Mouse (Mus musculus) liver, postnatal 0 days (tissue): ENCODE measurements around the gene Hprt. TPM values are rescaled to one million over a fixed set of nuclear protein-coding genes. Genes with fewer than 3 reads are reported as not detected.

ENCODE experiments used
- ATAC-seq: fragments of 200-750 bp; cut with Nextera tagmentation; 2 replicates; pipeline ENCODE4 v1.8.0; 2017; ENCODE audit warnings: mild to moderate bottlenecking, moderate library complexity
- DNase-seq: peaks from one replicate; pipeline ENCODE4 v3.0.0-alpha.2; 2016
- H3K27ac ChIP-seq: fragments of 300-500 bp; sonication (generic); 2 replicates; pipeline ENCODE4 v1.5.1; 2014; ENCODE audit warnings: antibody characterized with exemption, moderate library complexity, mild to moderate bottlenecking, low read depth
- H3K27me3 ChIP-seq: fragments of 300-500 bp; sonication (generic); 2 replicates; pipeline ENCODE4 v1.6.1; 2014; ENCODE audit warnings: low read length, control low read depth, mixed read lengths; ENCODE audit not compliant: insufficient read depth
- H3K36me3 ChIP-seq: fragments of 300-500 bp; sonication (generic); replicated peaks from 2 replicates; pipeline ENCODE4 v1.6.1; 2014; ENCODE audit warnings: mild to moderate bottlenecking, control low read depth, low read length, moderate library complexity, mixed read lengths; ENCODE audit not compliant: insufficient read depth
- H3K4me1 ChIP-seq: fragments of 300-500 bp; sonication (generic); 2 replicates; pipeline ENCODE4 v1.6.1; 2014; ENCODE audit warnings: antibody characterized with exemption, mild to moderate bottlenecking, control low read depth; ENCODE audit not compliant: insufficient read depth
- H3K4me2 ChIP-seq: fragments of 300-500 bp; sonication (generic); 2 replicates; pipeline ENCODE4 v1.6.1; 2014; ENCODE audit warnings: low read depth, mild to moderate bottlenecking, low read length, moderate library complexity, mixed read lengths
- H3K4me3 ChIP-seq: fragments of 300-500 bp; sonication (generic); 2 replicates; pipeline ENCODE4 v1.5.1; 2014; ENCODE audit warnings: low read depth, low read length
- H3K9ac ChIP-seq: fragments of 300-500 bp; sonication (generic); replicated peaks from 2 replicates; pipeline ENCODE4 v1.6.1; 2014; ENCODE audit warnings: mild to moderate bottlenecking, moderate library complexity
- H3K9me3 ChIP-seq: fragments of 300-500 bp; sonication (generic); 2 replicates; pipeline ENCODE4 v1.6.1; 2016; ENCODE audit warnings: mild to moderate bottlenecking, control low read depth, low read length, mixed read lengths
- CTCF ChIP-seq: sonication (generic); IDR thresholded peaks from 2 replicates; pipeline ENCODE4 v1.5.1; 2016; ENCODE audit warnings: antibody characterized with exemption, low read depth
- EP300 ChIP-seq: IDR thresholded peaks from 2 replicates; pipeline ENCODE4 v1.6.1; 2016; ENCODE audit warnings: antibody characterized with exemption, low read depth, mild to moderate bottlenecking
- WGBS: fragments of 180-500 bp; shearing (Covaris S2); extraction: QIAGEN DNeasy Blood & Tissue Kit; methylation state at CpG from one replicate; pipeline ENCODE4 v1.1.7; 2014; ENCODE audit not compliant: insufficient replicate concordance; 5-methylcytosine and 5-hydroxymethylcytosine counted together
- microRNA counts: library from miRNA; unstranded; fragments of <30 nt; microRNA quantifications from one replicate; lab custom pipeline; 2015
- microRNA-seq: library from miRNA; unstranded; fragments of <30 nt; microRNA quantifications from one replicate; pipeline ENCODE4, GENCODE M21; 2016
- polyA plus RNA-seq: library from polyadenylated mRNA; unstranded; fragments of >200 nt; fragmentation: Nextera tagmentation; extraction: Ambion mirVana; gene quantifications from 2 replicates; pipeline ENCODE4 v1.2.1, GENCODE M21; 2015

The Hprt gene
- polyA plus RNA-seq, 1 experiment from 2014 or later, result 204 TPM

DNA sequence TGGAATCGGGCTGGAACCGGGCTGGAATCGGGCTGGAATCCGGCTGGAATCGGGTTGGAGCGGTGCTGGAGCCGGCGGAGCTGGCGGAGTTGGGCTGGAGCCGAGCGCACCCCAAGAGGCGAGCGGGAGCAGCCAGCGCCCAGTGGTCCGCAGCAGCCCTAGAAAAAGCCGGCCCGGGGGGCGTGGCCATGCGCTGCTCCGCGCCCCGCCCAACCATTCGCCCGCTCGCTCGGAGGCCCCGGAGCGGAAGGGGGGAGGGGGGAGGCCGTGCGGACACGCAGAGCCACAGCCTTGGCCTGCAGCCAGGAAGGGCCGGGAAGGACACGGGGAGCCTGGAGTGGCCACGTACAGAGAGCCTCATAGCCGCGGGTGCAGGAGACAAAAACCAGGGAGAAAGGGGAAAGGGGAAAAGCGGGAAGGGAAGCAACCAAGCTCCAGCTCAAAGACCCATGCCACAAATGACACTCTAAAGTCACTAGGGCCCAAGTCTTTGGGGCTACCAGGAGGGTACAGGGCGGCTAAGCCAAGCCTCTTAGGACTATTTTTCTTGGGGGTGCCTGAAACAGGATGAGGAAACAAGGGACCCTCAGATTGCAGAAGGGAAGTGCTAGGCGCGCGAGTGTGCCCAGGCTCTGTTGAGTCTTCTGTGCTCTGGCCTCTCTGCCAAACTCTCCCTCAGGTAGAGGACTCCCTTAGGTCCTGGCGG, 69.3 kb downstream of the Hprt start:
- Histone ChIP-seq H3K27me3 (peaks cover 19% of the 10 kb centered on the region), H3K4me1 (peaks cover 7% of the 10 kb centered on the region), H3K4me2 (peak overlapping the region; percentile 78), H3K9ac (peak overlapping the region; percentile 74), H3K36me3 (no peaks in the 10 kb centered on the region), H3K9me3 (no peaks in the 10 kb centered on the region), H3K4me3 (peak overlapping the region; percentile 68), H3K27ac (peak overlapping the region; percentile 81)
- peak; percentile 92 for ATAC-seq
- 14% methylated on average over 25 of the region's 42 CpGs for WGBS
- peak; percentile 88 for DNase-seq
- no peak for TF ChIP-seq CTCF
- TF ChIP-seq EP300, result no peak

DNA sequence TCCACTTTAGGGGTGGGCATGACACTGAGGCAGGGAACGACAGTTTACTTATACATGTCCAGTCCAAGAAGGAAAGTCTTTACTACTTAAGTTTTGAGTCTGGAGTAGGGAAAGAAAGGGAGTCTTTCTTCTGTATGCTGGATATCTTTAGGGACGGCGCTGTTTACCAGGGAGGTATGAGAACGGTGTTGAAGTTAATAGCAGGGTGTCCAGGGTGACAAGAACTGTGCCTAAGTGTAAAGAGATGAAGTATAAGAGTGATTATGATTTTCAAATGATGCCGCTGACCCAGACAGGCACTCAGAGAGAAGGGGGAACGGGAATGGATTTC, 69.8 kb downstream of the Hprt start:
- 32% methylated on average over 6 of the region's 6 CpGs for WGBS
- TF ChIP-seq EP300 (no peak), CTCF (no peak)
- H3K27me3 ChIP-seq, result peaks cover 19% of the 10 kb centered on the region
- H3K4me2 ChIP-seq, result peak overlapping the region; percentile 78
- DNase-seq (no peak), ATAC-seq (no peak)
- peaks cover 3% of the 10 kb centered on the region; the same call in 1 of the 2 replicates for H3K4me1 ChIP-seq
- peak overlapping the region; percentile 68; the same call in 1 of the 2 replicates for H3K4me3 ChIP-seq
- H3K27ac ChIP-seq, result peak overlapping the region; percentile 81; the same call in 1 of the 2 replicates
- no peaks in the 10 kb centered on the region for H3K36me3 ChIP-seq
- no peak overlapping the region for H3K9ac ChIP-seq
- no peaks in the 10 kb centered on the region for H3K9me3 ChIP-seq

DNA sequence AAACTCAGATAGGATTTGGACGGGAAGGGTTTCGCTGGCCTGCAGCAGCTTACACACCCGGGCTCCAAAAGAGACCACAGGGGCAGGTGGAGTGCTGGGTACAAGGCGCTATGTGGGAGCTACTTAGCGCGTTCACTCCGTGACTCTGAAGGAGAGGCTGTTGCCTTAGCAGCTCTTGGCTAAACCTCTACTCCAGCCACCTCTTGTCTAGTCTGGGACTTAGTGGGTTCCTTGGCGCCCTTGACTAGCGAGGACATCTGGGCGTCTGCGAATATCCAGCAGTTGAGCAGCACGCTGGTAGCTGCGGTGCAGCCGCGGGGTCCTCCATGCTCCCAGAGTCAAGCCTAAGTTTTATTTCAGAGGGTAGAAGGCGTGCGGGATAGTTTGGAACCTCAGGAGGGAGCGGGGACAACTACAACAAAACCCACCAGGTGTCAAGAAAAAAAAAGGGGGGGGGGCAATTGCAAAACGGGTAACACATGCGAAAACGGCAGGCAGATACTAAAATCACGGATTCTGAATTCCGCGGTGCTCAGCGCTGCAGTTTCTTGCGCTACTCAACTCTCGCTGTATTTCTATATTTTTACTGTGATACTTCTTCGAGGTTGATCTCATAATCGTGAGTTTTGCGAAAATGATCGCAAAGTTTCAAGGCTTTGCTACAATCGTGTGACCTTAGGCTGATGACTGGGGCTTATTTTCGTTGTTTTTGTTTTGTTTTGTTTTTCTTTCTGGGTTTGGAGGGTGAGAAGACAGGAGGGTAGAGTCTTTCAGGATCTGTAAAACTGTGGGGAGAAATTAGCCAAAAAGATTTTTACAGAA, 70.7 kb downstream of the Hprt start:
- WGBS, result 10% methylated on average over 33 of the region's 33 CpGs
- Histone ChIP-seq H3K4me2 (peak overlapping the region; percentile 78), H3K27ac (no peak overlapping the region), H3K36me3 (no peaks in the 10 kb centered on the region), H3K27me3 (peaks cover 19% of the 10 kb centered on the region), H3K4me1 (peaks cover 3% of the 10 kb centered on the region; the same call in 1 of the 2 replicates), H3K9ac (no peak overlapping the region; the same call in 1 of the 2 replicates), H3K4me3 (peak overlapping the region; percentile 68), H3K9me3 (no peaks in the 10 kb centered on the region)
- no peak for ATAC-seq
- TF ChIP-seq CTCF (no peak), EP300 (no peak)
- peak; percentile 15 for DNase-seq

DNA sequence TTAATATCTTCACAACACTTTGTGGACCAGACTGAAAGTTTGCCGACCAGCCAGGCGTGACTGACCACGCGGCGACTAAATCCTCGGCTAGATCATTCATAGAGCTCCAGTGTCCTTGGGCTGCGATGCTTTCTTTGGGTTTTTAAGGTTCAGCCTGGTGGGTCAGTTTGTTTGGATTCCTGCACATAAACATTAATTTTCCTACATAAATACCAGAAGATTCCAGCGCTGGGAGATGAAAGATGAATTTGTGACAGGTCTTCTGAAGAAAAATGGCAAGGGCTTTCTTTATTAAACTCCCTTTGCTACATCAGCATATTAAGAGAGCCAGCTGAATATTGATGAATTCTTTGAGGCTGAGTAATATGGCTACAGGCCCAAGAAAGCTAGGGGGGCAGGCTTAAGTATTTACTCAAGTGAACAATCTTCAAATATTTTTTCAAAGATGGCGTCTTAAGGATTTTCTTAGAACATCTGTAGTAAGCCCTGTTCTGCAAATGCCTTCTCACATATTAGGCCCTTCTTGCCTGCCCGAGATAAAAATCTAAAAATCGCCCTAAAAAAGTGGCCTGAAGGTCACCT, 71.6 kb downstream of the Hprt start:
- TF ChIP-seq EP300, result no peak
- TF ChIP-seq CTCF, result no peak
- Histone ChIP-seq H3K9me3 (no peaks in the 10 kb centered on the region), H3K27me3 (peaks cover 19% of the 10 kb centered on the region), H3K27ac (no peak overlapping the region), H3K9ac (no peak overlapping the region), H3K4me3 (peak overlapping the region; percentile 68; the same call in 1 of the 2 replicates), H3K4me2 (peak overlapping the region; percentile 78; the same call in 1 of the 2 replicates), H3K4me1 (peaks cover 3% of the 10 kb centered on the region; the same call in 1 of the 2 replicates), H3K36me3 (no peaks in the 10 kb centered on the region)
- ATAC-seq (no peak), DNase-seq (no peak)
- 33% methylated on average over 11 of the region's 11 CpGs for WGBS

DNA sequence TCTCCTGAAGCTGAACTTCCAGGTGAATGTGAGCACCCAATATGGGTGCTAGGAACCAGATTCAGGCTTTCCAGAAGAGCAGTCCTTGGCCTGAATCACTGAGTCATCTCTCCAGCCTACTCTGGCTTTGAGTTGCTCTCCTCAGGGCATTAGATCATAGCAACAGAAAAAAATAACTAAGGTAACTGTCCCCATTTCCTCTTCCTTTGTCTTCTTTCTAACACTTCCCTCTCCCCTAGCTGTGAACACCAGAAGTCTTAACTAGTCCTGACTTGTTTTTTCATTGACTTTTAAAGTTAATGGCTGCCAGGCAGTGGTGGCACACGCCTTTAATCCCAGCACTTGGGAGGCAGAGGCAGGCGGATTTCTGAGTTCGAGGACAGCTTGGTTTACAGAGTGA, 76.5 kb downstream of the Hprt start:
- TF ChIP-seq EP300, result no peak
- no peak for TF ChIP-seq CTCF
- H3K4me2 ChIP-seq, result no peak overlapping the region
- H3K9me3 ChIP-seq, result no peaks in the 10 kb centered on the region
- WGBS, result 68% methylated on average over 3 of the region's 3 CpGs
- no peak for ATAC-seq
- no peak for DNase-seq
- H3K27me3 ChIP-seq, result peaks cover 6% of the 10 kb centered on the region
- no peak overlapping the region for H3K27ac ChIP-seq
- H3K4me1 ChIP-seq, result no peaks in the 10 kb centered on the region
- no peak overlapping the region for H3K4me3 ChIP-seq
- no peaks in the 10 kb centered on the region for H3K36me3 ChIP-seq
- no peak overlapping the region for H3K9ac ChIP-seq

MicroRNAs encoded within 50 kb of the gene (microRNA counts, 519-probe panel; counts per million panel counts)
- microRNA mmu-miR-322 (lab: Ali Mortazavi, UCI) (5,635 counts per million, percentile 64 among the panel's probes with 10 or more counts), microRNA mmu-miR-351 (lab: Ali Mortazavi, UCI) (not detected), microRNA mmu-miR-450a-3p (lab: Ali Mortazavi, UCI) (not detected), microRNA mmu-miR-450a-5p (lab: Ali Mortazavi, UCI) (6,280 counts per million, percentile 74 among the panel's probes with 10 or more counts), microRNA mmu-miR-450b-3p (lab: Ali Mortazavi, UCI) (not detected), microRNA mmu-miR-450b-5p (lab: Ali Mortazavi, UCI) (not detected), microRNA mmu-miR-503 (lab: Ali Mortazavi, UCI) (not detected), microRNA mmu-miR-542-3p (lab: Ali Mortazavi, UCI) (1,782 counts per million, percentile 15 among the panel's probes with 10 or more counts), microRNA mmu-miR-542-5p (lab: Ali Mortazavi, UCI) (3,208 counts per million, percentile 34 among the panel's probes with 10 or more counts)

Small RNAs within 50 kb of the gene (microRNA-seq; reads per million reads assigned to microRNA genes)
- gene Mir322, result 25,818 reads per million, percentile 97 among the genes with 10 or more reads in this experiment
- 4,779 reads per million, percentile 86 among the genes with 10 or more reads in this experiment for gene Mir351
- 36.1 reads per million, percentile 33 among the genes with 10 or more reads in this experiment for gene Mir450-1
- 37.7 reads per million, percentile 33 among the genes with 10 or more reads in this experiment for gene Mir450-2
- 319 reads per million, percentile 57 among the genes with 10 or more reads in this experiment for gene Mir450b
- 610 reads per million, percentile 66 among the genes with 10 or more reads in this experiment for gene Mir503
- gene Mir542, result 931 reads per million, percentile 72 among the genes with 10 or more reads in this experiment

Other genes starting within 250 kb of the Hprt start
- gene Ccdc160, start 196.9 kb upstream of the Hprt start, polyA plus RNA-seq, result 0.09 and 0.29 TPM in 2 replicates
- gene Phf6, start 75.9 kb upstream of the Hprt start, polyA plus RNA-seq, result 3.7 and 4.2 TPM in 2 replicates